Mouse (Mus musculus): ENCODE results near the gene Dchs2.

DNA sequence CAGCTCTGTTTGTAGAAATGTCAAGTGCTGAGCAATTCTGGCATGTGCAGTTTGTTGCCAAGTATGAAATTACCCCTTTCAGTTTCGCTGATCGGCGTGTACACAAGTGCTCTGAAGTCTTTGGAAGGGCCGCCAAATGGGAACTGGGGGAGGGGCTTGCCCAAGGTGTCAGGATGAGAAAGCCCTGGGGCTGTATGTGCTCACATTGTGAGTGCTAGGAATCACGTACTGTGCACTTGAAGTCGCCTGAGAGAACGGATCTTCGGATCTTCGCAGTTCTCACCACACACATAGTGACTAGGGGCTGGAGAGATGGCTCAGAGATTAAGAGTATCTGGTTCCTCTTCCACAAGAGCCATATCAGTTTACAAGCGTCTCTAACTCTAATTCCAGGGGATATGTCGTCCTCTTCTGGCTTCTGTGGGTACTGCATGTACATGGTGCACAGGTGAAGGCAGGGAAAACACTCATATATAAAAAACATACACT, 47.1 kb upstream of the Dchs2 start:
- TF ChIP-seq CTCF (IDR thresholded peaks at IDR 0.05; ENCODE audit: low read depth) (peak; percentile 86), EP300 (IDR thresholded peaks at IDR 0.05; ENCODE audit: low read depth) (no peak)

Measured in heart, postnatal 0 days (tissue).